Mouse (Mus musculus) erythroblast, embryonic 14.5 days (primary cell): Measurements from ENCODE around the gene Slc16a7. TPM values are rescaled to one million over a fixed set of nuclear protein-coding genes. Genes with fewer than 3 reads are reported as not detected.

Experiments
- H3K27me3 ChIP-seq: 2 replicates; pipeline ENCODE4 v1.6.1; 2012; ENCODE audit warnings: inconsistent platforms; ENCODE audit not compliant: control insufficient read depth
- H3K36me3 ChIP-seq: 2 replicates; pipeline ENCODE4 v1.6.1; 2012; ENCODE audit warnings: mild to moderate bottlenecking, inconsistent platforms; ENCODE audit not compliant: control insufficient read depth
- H3K4me1 ChIP-seq: 2 replicates; pipeline ENCODE4 v1.6.1; 2012; ENCODE audit warnings: inconsistent platforms; ENCODE audit not compliant: control insufficient read depth
- H3K4me3 ChIP-seq: replicated peaks from 2 replicates; pipeline ENCODE3; 2012; ENCODE audit warnings: moderate library complexity, mild to moderate bottlenecking, inconsistent platforms
- H3K9me3 ChIP-seq: 2 replicates; pipeline ENCODE4 v1.6.1; 2012; ENCODE audit warnings: low read length, inconsistent platforms, mixed read lengths; ENCODE audit not compliant: control insufficient read depth
- GATA1 ChIP-seq: IDR thresholded peaks from 2 replicates; pipeline ENCODE4 v1.6.1; 2012; ENCODE audit warnings: low read length, inconsistent platforms, mixed read lengths
- TAL1 ChIP-seq: IDR thresholded peaks from 3 replicates; pipeline ENCODE4 v1.6.1; 2012; ENCODE audit warnings: low read length, inconsistent platforms, mixed read lengths
- polyA plus RNA-seq: library from polyadenylated mRNA; stranded (reverse); fragments of >175 nt; gene quantifications from 2 replicates; pipeline ENCODE4 v1.2.3, GENCODE M21; 2012

The Slc16a7 gene
- polyA plus RNA-seq, 1 experiment = not detected

DNA sequence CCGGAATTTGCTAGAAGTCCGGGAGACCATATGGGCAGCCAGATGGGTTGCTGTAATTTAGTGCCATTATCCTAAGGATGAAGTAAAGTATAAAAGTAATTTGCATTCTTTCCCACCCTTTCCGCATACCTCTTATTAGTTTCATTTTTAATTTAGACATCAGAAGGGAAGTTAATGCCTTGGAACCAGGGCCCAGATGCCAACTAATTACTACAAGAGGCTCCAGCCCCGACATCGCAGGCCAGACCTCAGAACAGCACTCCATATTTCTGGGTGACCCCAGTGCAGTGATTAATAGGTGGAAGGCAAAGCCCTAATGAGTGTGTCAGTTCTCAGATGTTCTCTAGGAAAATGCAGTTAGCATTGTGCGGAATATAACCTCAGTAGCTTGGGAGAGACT, 100.7 kb downstream of the Slc16a7 start:
- peaks cover 7% of the 10 kb centered on the region; the same call in 1 of the 2 replicates for H3K9me3 ChIP-seq
- no peak for TF ChIP-seq GATA1
- no peak for TF ChIP-seq TAL1
- no peaks in the 10 kb centered on the region for H3K4me1 ChIP-seq
- H3K4me3 ChIP-seq = no peak overlapping the region
- no peaks in the 10 kb centered on the region for H3K36me3 ChIP-seq
- no peaks in the 10 kb centered on the region for H3K27me3 ChIP-seq

DNA sequence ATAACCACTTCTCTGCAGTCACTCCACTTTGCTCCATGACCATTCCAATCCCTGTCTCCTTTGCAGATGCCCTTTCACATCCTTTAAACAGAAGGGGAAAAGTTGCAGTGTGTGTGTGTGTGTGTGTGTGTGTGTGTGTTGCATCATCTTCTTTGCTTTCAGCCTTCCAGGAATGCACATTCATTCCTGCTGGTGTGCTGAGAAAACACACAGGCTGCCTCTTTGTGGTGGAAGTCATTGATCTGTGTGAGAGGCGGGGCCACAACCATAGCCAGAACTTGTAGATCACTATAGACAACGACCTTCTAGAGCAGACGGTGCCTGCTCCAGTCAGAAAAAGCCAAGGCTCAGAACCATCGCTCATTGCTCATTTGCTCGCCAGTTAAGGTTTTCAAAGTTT, 103.9 kb downstream of the Slc16a7 start:
- TF ChIP-seq TAL1 (no peak), GATA1 (no peak)
- H3K36me3 ChIP-seq = no peaks in the 10 kb centered on the region
- no peaks in the 10 kb centered on the region for H3K4me1 ChIP-seq
- H3K9me3 ChIP-seq = peaks cover 8% of the 10 kb centered on the region; the same call in 1 of the 2 replicates
- H3K27me3 ChIP-seq = no peaks in the 10 kb centered on the region
- no peak overlapping the region for H3K4me3 ChIP-seq

DNA sequence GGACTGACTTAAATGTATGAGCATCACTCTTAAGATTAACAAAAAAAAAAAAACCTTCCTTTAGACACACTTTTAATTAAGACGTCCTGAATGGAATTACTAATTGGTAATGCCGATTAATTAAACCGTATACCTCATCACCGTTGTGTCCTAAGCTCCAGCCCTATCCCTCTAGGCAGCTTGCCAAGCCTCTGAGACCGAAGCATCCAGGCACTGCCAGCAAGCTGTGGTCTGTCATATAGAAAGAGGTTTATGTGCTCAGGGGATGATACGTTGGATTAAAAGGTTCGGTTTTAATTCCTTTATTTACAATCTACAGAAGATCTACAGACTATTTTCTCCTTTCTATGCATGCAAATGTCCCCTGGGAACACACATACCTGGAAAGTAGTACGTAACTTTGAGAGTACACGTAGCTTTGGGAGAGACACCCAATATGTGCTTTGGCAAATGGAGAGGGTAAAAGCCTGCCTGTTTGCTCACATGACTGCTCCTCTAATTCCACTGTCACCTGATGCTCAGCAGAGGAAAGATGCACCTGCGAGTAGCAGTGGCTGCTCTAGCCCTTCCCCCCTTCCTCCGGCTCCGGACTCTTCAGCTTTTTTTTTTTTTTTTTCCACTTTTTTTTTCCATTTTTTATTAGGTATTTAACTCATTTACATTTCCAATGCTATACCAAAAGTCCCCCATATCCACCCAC, 114.0 kb downstream of the Slc16a7 start:
- Histone ChIP-seq H3K4me1 (no peaks in the 10 kb centered on the region), H3K27me3 (no peaks in the 10 kb centered on the region), H3K36me3 (no peaks in the 10 kb centered on the region), H3K4me3 (no peak overlapping the region), H3K9me3 (peaks cover 13% of the 10 kb centered on the region)
- TF ChIP-seq GATA1 (no peak), TAL1 (no peak)

DNA sequence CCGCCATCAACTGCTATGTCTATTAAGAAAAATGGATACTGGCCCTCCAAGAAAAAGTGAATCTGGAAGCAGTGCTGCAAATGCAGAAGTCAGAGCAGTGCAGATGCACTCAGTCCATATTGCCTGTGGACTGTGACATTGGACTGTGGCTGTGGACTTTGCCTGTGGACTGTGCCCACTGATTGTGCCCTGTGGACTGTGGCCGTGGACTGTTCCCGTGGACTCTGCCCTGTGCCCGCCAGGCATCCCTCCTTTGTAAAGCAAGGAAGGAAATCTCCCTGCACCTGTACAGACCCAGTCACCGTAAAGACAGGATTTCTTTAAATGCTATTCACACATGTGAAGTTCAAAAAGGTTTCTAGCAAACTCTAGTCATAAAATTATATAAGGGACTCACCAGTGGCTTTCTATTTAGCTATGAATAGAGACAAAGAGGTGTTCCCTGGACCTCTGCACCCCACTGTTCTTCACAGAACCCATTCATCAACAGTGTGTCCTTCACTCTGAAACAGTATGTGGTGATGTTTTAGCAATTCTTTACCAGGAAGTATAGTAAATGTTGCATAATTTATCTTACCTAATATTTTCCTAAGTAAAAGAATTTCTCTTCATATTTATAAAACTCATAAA, 114.6 kb downstream of the Slc16a7 start:
- H3K27me3 ChIP-seq = no peaks in the 10 kb centered on the region
- no peaks in the 10 kb centered on the region for H3K36me3 ChIP-seq
- H3K4me1 ChIP-seq = no peaks in the 10 kb centered on the region
- H3K4me3 ChIP-seq = no peak overlapping the region
- TF ChIP-seq TAL1 = no peak
- TF ChIP-seq GATA1 = no peak
- H3K9me3 ChIP-seq = peaks cover 13% of the 10 kb centered on the region

DNA sequence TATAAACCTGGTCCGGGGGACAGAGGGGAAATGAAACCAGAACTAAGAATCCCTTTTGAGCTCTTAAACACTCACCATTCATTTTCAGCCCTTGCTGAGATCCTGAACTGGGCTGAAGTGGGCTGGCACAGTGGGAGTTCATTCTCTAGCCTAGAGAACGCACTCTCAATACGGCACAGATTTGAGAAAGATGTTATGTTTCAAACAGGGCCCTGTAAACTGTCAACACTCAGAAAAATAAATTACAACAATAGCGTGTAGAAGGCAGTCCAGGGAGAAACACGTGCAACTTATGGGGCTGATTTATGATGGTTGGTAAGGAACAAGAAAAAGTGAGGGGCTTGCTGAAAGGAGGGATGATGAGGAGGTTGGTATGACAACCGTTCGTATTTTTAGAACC, 115.5 kb downstream of the Slc16a7 start:
- Histone ChIP-seq H3K36me3 (no peaks in the 10 kb centered on the region), H3K27me3 (no peaks in the 10 kb centered on the region), H3K4me1 (no peaks in the 10 kb centered on the region), H3K4me3 (no peak overlapping the region), H3K9me3 (peaks cover 8% of the 10 kb centered on the region)
- TF ChIP-seq GATA1 = no peak
- TF ChIP-seq TAL1 = no peak

DNA sequence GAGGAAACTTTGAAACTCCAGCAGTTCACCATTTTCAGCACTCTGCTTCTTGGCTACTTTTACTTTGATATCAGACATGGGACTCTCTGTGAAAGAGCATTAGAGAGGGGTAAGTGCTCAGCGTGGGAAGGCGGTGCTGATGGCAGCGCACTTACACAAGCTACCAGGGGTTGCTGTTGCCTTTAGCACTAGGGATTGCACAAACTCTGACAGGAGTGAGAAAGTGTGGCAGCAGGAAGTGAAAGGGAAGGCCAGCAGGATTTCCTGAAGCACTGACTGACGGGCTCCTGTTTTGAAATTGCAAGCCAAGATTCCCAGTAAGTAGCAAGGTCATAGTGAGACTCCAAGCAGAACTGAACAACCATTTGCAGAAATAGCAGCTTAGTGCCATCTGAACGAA, 117.8 kb downstream of the Slc16a7 start:
- TF ChIP-seq TAL1 (no peak), GATA1 (no peak)
- H3K4me1 ChIP-seq = no peaks in the 10 kb centered on the region
- H3K27me3 ChIP-seq = no peaks in the 10 kb centered on the region
- no peak overlapping the region for H3K4me3 ChIP-seq
- H3K36me3 ChIP-seq = no peaks in the 10 kb centered on the region
- H3K9me3 ChIP-seq = peaks cover 4% of the 10 kb centered on the region

DNA sequence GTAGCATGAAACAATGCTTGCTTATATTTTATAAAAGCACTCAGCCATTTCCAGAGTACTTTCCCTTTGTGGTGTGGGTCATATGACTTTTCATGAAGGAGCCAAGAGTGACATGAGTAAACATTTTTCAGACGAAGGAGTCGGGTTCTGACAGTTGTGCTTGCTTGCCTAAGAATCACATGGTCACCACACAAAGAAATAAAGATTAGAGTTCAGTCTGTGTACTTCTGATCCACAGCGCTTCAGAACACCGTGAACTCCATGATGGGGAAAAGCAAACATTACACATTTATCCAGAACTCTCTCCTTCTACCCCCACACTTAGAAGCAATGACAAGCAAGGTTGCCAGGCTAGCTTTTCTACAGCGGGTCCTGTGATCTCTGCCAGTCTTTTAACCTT, 119.0 kb downstream of the Slc16a7 start:
- H3K9me3 ChIP-seq = peaks cover 2% of the 10 kb centered on the region
- H3K4me3 ChIP-seq = no peak overlapping the region
- H3K27me3 ChIP-seq = no peaks in the 10 kb centered on the region
- H3K4me1 ChIP-seq = no peaks in the 10 kb centered on the region
- H3K36me3 ChIP-seq = no peaks in the 10 kb centered on the region
- TF ChIP-seq GATA1 = no peak
- no peak for TF ChIP-seq TAL1

DNA sequence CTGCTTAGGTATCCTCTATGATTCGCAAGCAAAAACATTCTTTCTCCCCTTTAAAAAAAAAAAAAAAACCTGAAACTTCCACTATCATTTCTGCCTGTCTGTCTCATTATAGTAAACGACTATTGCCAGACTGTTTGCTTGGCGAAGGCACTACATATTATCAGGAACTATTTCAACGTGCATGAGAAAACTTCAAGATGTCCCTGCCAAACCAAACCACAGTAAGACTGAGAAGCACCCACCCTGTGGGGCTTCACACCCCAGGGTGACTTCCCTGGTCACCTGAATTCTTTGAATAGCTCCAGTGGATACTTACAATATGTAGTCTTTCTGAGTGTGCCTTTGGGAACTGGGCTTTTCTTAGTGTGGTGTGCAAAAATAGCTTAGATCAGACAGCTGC, 122.9 kb downstream of the Slc16a7 start:
- Histone ChIP-seq H3K4me1 (no peaks in the 10 kb centered on the region), H3K9me3 (no peaks in the 10 kb centered on the region; the same call in 1 of the 2 replicates), H3K36me3 (no peaks in the 10 kb centered on the region), H3K27me3 (no peaks in the 10 kb centered on the region), H3K4me3 (no peak overlapping the region)
- TF ChIP-seq TAL1 (no peak), GATA1 (no peak)

DNA sequence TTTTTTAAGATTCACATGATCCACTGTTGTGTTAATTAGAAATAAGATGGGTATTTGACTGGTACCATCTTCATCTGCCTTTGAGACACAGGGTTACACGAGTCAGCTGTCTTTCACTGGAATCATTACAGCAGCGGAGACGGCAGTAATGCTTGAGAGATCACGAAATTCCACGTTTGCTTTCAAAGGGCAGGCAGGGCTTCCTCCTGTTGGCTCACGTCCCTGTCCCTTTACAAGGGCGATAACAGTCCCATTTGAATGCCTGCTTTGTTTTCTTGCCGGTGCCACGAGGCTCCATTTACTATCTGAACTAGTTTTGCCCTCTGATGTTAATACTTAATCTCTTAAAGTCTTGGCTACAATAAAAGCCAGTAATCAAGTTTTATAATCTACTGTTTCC, 123.4 kb downstream of the Slc16a7 start:
- H3K9me3 ChIP-seq = no peaks in the 10 kb centered on the region; the same call in 1 of the 2 replicates
- no peaks in the 10 kb centered on the region for H3K36me3 ChIP-seq
- H3K4me1 ChIP-seq = no peaks in the 10 kb centered on the region
- H3K4me3 ChIP-seq = no peak overlapping the region
- H3K27me3 ChIP-seq = no peaks in the 10 kb centered on the region
- TF ChIP-seq TAL1 = no peak
- TF ChIP-seq GATA1 = no peak

DNA sequence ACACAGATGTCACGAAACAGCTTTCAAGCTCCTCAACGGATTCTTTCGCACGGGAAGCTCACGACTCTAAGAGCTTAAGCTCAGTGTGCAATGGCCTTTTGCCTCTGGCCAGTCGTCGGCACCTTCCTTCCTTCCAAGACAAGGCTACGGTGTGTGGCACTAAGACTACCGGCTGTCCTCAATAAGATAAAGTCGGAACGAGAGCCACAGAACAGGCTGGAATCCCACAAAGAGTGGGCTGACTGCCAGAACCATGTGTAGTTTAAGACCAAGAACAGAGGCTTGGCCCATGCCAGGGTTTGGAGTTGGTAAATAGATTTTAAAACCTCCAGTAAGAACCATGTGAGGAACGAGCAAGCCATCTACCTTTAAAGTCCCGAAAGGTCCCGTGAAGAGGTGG, 123.8 kb downstream of the Slc16a7 start:
- no peaks in the 10 kb centered on the region; the same call in 1 of the 2 replicates for H3K9me3 ChIP-seq
- no peaks in the 10 kb centered on the region for H3K4me1 ChIP-seq
- no peak overlapping the region for H3K4me3 ChIP-seq
- H3K36me3 ChIP-seq = no peaks in the 10 kb centered on the region
- TF ChIP-seq GATA1 (no peak), TAL1 (no peak)
- H3K27me3 ChIP-seq = no peaks in the 10 kb centered on the region
